Mouse (Mus musculus) embryonic facial prominence, embryonic 14.5 days (tissue): ENCODE data around the gene Ikzf1. TPM values are rescaled to one million over a fixed set of nuclear protein-coding genes. Genes with fewer than 3 reads are reported as not detected.

Experiments
- ATAC-seq: fragments of 200-750 bp; cut with Nextera tagmentation; 2 replicates; pipeline ENCODE4 v1.8.0; 2017; ENCODE audit warnings: low read depth, moderate number of reproducible peaks, moderate TSS enrichment
- DNase-seq: peaks from one replicate; pipeline ENCODE4 v3.0.0-alpha.2; 2015; ENCODE audit warnings: low spot score
- H3K27ac ChIP-seq: fragments of 300-500 bp; sonication (generic); replicated peaks from 2 replicates; pipeline ENCODE4 v1.5.1; 2014; ENCODE audit warnings: low read depth, mild to moderate bottlenecking, low read length, moderate library complexity
- H3K27me3 ChIP-seq: fragments of 300-500 bp; sonication (generic); replicated peaks from 2 replicates; pipeline ENCODE4 v1.6.1; 2014; ENCODE audit warnings: low read length; ENCODE audit not compliant: control insufficient read depth, insufficient read depth
- H3K36me3 ChIP-seq: fragments of 300-500 bp; sonication (generic); 2 replicates; pipeline ENCODE4 v1.6.1; 2014; ENCODE audit warnings: low read length, mixed read lengths; ENCODE audit not compliant: control insufficient read depth, insufficient read depth
- H3K4me1 ChIP-seq: fragments of 300-500 bp; sonication (generic); 2 replicates; pipeline ENCODE4 v1.6.1; 2014; ENCODE audit warnings: antibody characterized with exemption, low read length; ENCODE audit not compliant: control insufficient read depth, insufficient read depth
- H3K4me2 ChIP-seq: fragments of 300-500 bp; sonication (generic); 2 replicates; pipeline ENCODE4 v1.6.1; 2014; ENCODE audit warnings: low read depth, mild to moderate bottlenecking, low read length, moderate library complexity, mixed read lengths
- H3K4me3 ChIP-seq: fragments of 300-500 bp; sonication (generic); 2 replicates; pipeline ENCODE4 v1.5.1; 2014; ENCODE audit warnings: low read depth, mild to moderate bottlenecking, low read length
- H3K9ac ChIP-seq: fragments of 300-500 bp; sonication (generic); 2 replicates; pipeline ENCODE4 v1.6.1; 2014; ENCODE audit warnings: low read depth, mild to moderate bottlenecking, low read length, moderate library complexity, mixed read lengths
- H3K9me3 ChIP-seq: fragments of 300-500 bp; sonication (generic); 2 replicates; pipeline ENCODE4 v1.6.1; 2016; ENCODE audit warnings: low read length; ENCODE audit not compliant: control insufficient read depth
- WGBS: fragments of 180-500 bp; shearing (Covaris S2); extraction: QIAGEN DNeasy Blood & Tissue Kit; methylation state at CpG from one replicate; pipeline ENCODE4 v1.1.7; 2014; 5-methylcytosine and 5-hydroxymethylcytosine counted together
- polyA plus RNA-seq: library from polyadenylated mRNA; unstranded; fragments of >200 nt; fragmentation: Nextera tagmentation; extraction: Ambion mirVana; gene quantifications from 2 replicates; pipeline ENCODE4 v1.2.1, GENCODE M21; 2014

The Ikzf1 gene
- polyA plus RNA-seq, 1 experiment from 2014 or later: 4.7 TPM

DNA sequence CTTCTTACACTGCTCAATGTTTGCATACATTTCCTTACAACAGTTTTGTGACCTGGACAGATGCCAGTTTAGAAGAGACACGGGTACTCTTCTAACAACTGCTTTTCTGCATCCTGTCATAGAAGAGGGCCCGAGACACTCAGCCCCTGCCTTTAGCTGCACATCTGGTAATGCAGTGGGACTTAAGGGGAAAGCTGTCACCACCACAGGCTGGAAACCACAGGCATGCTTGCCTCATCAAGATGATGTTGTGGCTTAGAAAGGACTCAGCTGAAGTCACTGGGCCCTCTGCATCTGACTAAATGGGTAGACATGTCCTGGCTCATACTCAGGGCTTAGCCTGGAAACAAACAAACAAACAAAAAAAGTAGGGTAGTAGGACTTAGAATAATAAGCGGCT, 135.9 kb downstream of the Ikzf1 start:
- ATAC-seq: peak; percentile 17; the same call in 1 of the 2 replicates
- DNase-seq: peak; percentile 84

GRCm38 (mm10) chr11:11821387-11821975, 136.7 kb downstream of the Ikzf1 start:
- Histone ChIP-seq H3K9ac (peak overlapping the region; percentile 46; the same call in 1 of the 2 replicates), H3K4me2 (peak overlapping the region; percentile 33), H3K27ac (peak overlapping the region; percentile 97), H3K27me3 (no peaks in the 10 kb centered on the region), H3K4me1 (peaks cover 52% of the 10 kb centered on the region), H3K36me3 (no peaks in the 10 kb centered on the region), H3K9me3 (no peaks in the 10 kb centered on the region), H3K4me3 (no peak overlapping the region)
- peak; percentile 97 for DNase-seq
- peak; percentile 81 for ATAC-seq
- 4% methylated on average over 16 of the region's 16 CpGs for WGBS

More for the DNA sequence above, 135.9 kb downstream of the Ikzf1 start:
- WGBS: 32% methylated on average over 3 of the region's 3 CpGs
- Histone ChIP-seq H3K9me3 (no peaks in the 10 kb centered on the region), H3K27me3 (no peaks in the 10 kb centered on the region), H3K36me3 (no peaks in the 10 kb centered on the region), H3K27ac (peak overlapping the region; percentile 97), H3K4me1 (peaks cover 48% of the 10 kb centered on the region), H3K9ac (0 out of 2 replicates have a peak overlapping the region, but pooled peaks have one; percentile 17), H3K4me3 (no peak overlapping the region), H3K4me2 (no peak overlapping the region)

Other genes starting within 250 kb of the Ikzf1 start
- 0.65 and 2.5 TPM in 2 replicates for gene Spata48, start 222.9 kb upstream of the Ikzf1 start, polyA plus RNA-seq
- gene Zpbp, start 222.6 kb upstream of the Ikzf1 start, polyA plus RNA-seq: 0.67 and 0.85 TPM in 2 replicates
- not detected in 2 replicates for gene 4930512M02Rik, start 57.2 kb upstream of the Ikzf1 start, polyA plus RNA-seq
- gene Fignl1, start 124.0 kb downstream of the Ikzf1 start, polyA plus RNA-seq: 45.5 and 55.6 TPM in 2 replicates
- gene Ddc, start 213.1 kb downstream of the Ikzf1 start, polyA plus RNA-seq: 32.5 and 48.4 TPM in 2 replicates